Mouse (Mus musculus) kidney, postnatal 36 days (tissue): ENCODE results near the gene Sec23b.
"Not testable (repeated sequence)": the region's sequence is repeated elsewhere in the genome, so short reads cannot be mapped to it uniquely, and the experiment has no call there.

Experiments used
- DNase-seq, 2 experiments: peaks; one replicate each; pipeline ENCODE4 v3.0.0; 2021 to 2022; ENCODE audit warnings: mixed read lengths in 2 of 2

Sec23b gene

DNA sequence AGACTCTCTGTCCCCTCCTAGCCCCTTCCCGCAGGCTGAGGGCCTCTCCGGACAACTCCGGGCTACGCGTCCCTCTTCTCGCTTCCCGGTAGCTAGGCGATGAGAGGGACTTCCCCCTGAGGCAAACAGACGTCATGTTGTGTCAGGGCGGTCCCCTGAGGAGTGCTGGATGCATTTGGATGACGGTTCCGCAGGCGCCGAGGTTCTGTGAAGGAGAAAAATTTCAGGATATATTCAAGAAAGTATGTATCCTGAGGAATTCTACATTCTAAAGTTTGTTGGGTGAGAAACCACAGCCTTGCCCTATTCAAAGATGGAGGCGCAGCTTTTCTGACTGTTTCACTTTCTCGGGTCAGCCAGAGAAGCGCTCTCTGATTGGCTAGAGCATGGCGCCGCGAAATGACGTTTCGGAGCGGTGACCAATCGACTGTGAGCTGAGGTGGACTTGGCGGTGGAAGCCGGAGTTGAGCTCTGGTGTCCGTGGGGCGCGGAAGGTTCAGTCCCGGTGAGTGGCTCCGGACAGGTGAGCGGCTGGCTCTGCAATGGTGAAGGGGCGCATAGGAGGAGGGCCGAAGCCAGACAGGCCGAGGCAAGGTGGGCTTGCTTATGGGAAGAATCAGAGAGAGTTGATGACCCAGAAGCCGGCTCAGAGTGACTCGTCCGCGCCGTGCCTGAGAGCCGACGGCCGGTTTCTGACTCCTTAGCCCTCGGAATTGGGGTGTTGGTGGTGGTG is at the start of gene Sec23b:
Sec23b (plus strand) TSS at position 410 of the 733 bp plus-strand sequence.
- peak; percentile 97 to 98 for DNase-seq

DNA sequence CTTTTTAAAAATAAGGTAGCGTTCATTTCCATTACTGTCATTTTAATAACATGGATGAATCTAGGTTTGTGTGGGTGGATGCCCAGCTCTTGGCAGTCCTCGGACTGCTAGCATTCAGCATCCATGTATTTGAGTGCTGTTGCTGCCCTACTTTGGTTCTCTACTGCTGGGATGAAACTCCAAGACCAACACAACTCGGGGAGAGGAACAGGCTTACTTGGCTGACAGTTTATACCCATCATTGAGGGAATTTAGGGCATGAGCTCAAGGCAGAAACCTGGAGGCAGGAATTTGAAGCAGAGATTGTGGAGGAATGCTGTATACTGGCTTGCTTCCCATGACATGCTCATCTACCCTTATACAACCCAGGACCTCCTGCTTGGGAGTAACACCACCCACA is 41.4 kb upstream of the Sec23b start:
- DNase-seq = no peak

- DNase-seq = no peak
Measured at GRCm38 (mm10) chr2:144519772-144520171, 36.3 kb upstream of the Sec23b start.

GRCm38 (mm10) chr2:144525856-144526255 is 30.2 kb upstream of the Sec23b start:
- no peak for DNase-seq

DNA sequence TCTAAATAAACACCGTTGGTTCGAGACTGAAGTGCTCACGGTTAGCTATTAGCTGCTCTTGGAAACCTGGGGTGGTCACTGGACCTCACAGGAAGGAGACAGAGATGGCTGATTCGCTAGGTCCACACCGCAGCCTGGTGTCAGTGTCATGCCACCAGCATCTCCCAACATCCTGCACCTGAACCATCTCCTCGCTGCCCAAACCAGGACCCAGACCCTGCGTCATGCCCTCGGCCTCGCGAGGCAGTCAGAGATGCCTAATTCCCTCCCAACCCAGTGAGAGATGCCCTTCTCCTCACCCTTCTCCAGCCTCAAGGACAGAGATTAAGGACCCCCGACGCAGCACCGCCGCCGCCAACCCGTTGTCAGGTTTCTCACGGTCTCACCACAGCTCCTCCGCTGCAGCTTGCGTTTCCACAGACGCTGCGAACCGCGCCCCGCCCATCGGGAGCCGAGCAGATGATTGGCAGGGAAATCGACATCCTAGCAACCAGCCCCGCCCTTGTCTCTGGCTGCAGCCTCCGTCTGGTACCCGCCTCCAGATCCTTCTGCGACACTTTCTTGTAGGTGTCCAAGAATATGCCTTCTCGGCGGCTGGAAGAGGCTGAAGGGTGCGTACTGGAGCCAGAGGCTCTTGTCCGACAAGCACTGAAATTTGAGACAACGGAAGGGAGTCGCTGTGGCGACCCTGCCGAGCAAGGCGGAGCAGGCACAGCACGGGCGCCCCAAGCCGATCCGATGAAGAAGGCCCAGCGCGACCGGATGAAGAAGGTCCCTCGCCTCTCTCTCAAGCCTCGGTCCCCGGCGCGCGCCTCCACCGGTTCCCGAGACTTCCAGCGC is 28.8 kb upstream of the Sec23b start, which contains the start of the genes Dzank1 and Polr3f:
Dzank1 (minus strand) TSS at position 434 of the 840 bp plus-strand sequence.
Polr3f (plus strand) TSS at position 738 of the 840 bp plus-strand sequence.
- DNase-seq = peak; percentile 98 to 99

DNA sequence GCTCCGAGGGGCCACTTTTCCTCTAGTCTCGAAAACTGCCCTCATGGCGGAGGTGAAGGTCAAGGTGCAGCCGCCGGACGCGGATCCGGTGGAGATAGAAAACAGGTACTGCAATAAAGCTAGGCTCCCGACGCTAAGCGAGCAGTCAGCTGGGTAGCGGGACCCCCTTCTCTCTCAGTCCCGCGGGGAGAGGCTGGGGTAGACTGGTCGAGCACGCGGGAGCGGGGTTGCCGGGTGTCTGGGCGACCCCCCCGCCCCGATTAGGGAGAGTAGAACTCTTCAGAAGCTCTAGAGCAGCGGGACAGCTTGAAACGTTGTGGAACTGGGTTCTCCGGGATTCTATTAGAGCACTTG is 28.2 kb upstream of the Sec23b start:
- no peak for DNase-seq

- DNase-seq = peak; percentile 54 to 64
Measured at GRCm38 (mm10) chr2:144537123-144537522, 18.9 kb upstream of the Sec23b start.

DNA sequence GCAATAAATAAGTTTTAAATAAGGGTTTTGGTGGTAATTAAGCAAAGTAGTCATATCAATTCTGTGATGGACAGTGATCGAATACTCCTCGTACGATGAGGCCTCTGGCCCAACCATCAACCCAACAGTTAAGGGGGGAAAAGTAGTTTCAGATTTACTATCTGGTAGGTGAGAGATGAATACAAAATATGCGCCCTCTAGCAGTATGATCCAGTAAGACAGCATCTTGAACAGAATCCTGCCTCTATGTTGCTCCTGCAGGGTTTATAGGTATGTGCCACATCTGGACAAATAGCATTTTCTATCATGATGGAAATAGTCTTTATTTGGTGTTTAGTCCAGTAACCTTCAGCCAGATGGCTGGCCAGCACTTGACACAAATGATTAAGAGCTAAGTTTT is 14.8 kb upstream of the Sec23b start:
- no peak for DNase-seq

DNA sequence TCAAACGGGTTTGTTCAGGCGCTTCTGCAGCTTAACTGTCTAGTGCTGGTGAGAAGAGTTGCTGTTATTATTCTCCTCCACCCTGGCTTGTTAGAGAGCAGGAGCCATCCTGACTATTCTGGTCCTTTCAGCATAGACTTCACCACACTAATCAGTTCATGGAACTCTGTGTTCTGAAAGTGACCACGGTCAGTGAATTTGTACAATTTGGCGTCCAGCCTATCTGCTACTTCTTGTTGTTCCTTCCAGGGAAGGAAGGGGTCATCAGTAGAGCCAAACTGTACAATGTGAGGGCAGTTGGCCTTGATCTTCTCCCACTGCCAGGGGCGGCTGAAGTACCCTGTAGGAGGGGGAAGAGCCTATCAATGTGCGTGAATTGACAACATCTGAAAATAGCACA is 12.4 kb upstream of the Sec23b start:
- peak in 1 of 2 experiments; percentile 20 for DNase-seq

DNA sequence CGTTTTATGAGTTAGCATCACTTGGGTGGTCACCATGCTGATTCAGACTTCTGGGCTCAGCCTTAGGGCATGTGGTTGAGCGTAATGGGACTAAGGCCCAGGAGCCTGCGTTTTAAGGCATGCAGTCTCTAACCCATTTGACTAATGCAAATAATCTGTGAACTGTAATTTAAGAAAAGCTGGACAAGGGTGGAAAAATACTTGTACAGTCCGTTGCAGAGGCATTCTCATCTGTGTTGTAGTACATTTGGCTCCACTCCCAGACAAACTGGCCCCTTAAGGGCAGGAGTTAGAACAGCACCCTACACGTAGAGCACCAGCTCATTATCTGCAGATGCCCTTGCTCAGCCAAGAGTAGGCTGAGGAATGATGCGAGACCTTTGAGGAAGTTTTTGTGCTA is 11.4 kb upstream of the Sec23b start:
- peak; percentile 66 to 75 for DNase-seq

DNA sequence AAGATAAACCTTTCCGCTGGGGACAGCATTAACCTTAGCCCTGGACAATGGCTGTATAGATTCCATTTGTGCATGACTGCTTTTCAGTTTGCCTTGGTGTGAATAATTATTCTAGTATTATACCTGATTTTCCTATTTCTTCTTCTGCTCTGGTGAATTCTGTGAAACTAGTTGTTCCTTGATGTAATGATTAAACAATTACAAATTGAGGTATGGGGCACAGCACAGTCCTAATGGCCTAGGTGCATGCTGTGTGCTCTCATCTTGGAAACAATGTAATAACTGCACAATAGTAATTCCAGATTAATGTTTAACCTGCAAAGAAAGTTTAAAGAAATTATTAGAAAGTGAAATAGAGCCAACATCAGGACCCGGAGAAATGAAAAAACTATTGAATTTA is 11.0 kb upstream of the Sec23b start:
- DNase-seq = no peak

GRCm38 (mm10) chr2:144545481-144545880 is 10.5 kb upstream of the Sec23b start:
- DNase-seq = peak; percentile 43 to 85

- no peak for DNase-seq
Measured at GRCm38 (mm10) chr2:144547559-144547958, 8.5 kb upstream of the Sec23b start.

GRCm38 (mm10) chr2:144550529-144550928 is 5.5 kb upstream of the Sec23b start, which contains the start of gene Rbbp9:
Gene Rbbp9 (minus strand): TSS chr2:144550869.
- peak; percentile 72 to 76 for DNase-seq

- DNase-seq = no peak
Measured at GRCm38 (mm10) chr2:144553905-144554304, 2.1 kb upstream of the Sec23b start.

DNA sequence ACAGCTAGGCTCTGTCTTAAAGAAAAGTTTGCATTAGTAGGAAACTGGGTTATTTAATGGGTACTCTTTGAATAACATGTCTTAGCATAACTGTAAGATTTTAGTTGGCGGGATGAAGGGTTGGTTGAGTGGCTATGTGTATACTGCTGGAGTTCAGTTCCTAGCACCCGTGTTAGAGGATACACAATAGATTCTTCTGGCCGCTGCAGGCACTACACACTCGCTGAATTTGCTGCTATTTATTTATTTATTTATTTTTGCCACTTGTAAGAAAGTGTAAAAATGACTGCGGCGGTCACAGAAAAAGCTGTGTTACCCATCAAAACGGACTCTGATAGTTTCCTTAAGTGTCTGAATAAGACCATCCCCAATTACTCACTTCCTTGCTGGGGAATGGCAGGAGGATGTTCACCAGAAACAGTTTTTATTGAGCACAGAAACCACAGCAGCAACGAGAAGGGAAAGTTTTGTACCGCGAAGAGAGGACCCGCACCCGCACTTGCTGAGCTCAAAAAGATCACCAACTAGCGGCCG is 676 bp upstream of the Sec23b start:
- DNase-seq = no peak

GRCm38 (mm10) chr2:144588723-144589122 is 32.7 kb downstream of the Sec23b start:
- no peak for DNase-seq

DNA sequence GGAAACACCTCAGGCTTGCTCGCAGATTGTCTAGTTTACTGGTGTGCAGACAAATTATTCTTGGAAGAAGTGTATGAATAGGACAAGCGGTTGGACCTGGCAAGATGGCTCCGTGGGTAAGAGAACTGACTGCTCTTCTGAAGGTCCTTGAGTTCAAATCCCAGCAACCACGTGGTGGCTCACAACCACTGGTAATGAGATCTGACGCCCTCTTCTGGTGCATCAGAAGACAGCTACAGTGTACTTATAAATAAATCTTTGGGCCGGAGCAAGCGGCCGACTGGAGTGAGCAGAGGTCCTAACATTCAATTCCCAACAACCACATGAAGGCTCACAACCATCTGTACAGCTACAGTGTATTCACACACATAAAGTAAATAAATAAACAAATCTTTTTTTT is 37.0 kb downstream of the Sec23b start:
- not testable (repeated sequence) for DNase-seq

DNA sequence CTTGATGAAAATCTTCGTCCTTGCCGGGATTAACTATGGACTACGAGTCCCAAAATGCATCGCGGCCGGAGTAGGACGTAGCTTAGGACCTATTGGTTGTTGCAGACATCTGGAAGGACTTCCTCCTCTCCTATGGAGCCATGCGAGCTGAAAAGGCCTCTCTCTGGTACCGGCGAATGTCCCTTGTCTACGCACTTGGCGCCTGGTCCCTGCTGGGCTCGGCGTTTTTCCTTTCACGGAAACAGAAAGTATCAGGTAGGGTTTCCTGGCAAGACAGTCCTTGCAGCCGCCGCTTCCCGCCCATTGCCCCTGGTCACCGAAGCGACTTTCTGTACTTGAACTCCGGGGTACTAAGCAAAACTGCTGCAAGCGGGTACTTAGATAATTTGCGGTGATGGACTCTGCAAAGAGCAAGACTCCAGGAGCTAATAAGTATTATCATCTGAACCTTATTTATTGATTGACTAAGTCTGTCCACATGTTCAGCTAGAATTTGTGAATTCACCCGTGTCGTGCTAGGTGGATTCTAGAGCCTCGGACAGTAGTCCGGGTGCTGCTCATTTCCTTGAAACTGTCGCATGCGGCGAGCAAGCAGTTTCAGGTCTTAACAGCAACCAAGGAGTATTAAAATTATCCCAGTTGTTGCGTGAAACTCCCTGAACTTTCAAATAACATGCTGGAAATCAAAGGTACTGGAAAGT is 38.1 kb downstream of the Sec23b start, which contains the start of gene Smim26:
Smim26 (plus strand) TSS at position 104 of the 701 bp plus-strand sequence.
- peak; percentile 88 for DNase-seq

- DNase-seq = no peak
Measured at GRCm38 (mm10) chr2:144598006-144598405, 42.0 kb downstream of the Sec23b start.

DNA sequence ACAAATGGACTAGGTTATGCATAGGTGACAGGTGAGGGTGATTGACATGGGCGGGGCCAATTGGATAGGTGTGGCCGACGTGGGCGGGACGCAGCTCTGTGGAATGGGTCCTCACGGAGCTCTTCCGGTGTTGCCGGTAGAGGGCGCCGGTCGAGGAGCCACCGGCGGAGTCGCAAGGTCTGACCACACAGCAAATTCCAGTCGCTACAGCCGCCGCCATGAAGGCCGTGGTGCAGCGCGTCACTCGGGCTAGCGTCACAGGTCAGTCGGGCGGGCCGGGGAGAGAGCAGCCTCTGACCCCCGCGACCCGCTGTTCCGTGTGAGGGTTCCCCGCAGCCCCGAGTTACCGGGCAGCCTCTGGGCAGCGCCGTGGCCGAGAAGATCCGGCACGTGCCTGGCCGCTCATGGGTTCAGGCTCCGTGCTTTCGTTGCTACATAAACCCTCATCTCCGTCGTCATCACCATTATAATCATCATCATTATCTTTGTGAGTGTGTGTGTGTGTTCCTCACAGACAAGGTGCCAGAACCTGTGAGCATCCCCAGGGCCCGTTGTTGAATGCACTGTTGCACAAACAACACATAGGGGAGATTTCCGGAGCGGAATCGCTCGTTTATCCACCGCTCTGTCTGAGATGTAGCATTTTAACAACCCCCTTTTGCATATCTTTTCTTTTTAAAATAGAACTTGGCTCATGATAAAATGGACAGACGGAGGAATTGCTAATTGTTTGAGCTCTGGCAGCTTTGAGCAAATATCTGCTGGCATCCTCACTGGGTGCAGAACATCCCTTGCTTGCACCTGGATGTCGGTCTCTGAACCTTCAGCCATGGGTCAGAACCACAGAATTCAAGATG is 44.0 kb downstream of the Sec23b start, which contains the start of gene Dtd1:
Dtd1 (plus strand) TSS at position 67 of the 857 bp plus-strand sequence.
- DNase-seq = peak; percentile 94 to 97

- DNase-seq = no peak
Measured at GRCm38 (mm10) chr2:144601576-144601975, 45.5 kb downstream of the Sec23b start.
